Mouse (Mus musculus) neural tube, embryonic 14.5 days (tissue): ENCODE results near the gene LTO1. TPM values are rescaled to one million over a fixed set of nuclear protein-coding genes. Genes with fewer than 3 reads are reported as not detected.
"Not testable (repeated sequence)": the region's sequence is repeated elsewhere in the genome, so short reads cannot be mapped to it uniquely, and the experiment has no call there.

Source experiments
- ATAC-seq: fragments of 200-750 bp; cut with Nextera tagmentation; 2 replicates; pipeline ENCODE4 v1.8.0; 2017; ENCODE audit warnings: low read depth, mild to moderate bottlenecking, moderate TSS enrichment, moderate library complexity
- H3K27ac ChIP-seq: fragments of 300-500 bp; sonication (generic); 2 replicates; pipeline ENCODE4 v1.5.1; 2014; ENCODE audit warnings: low read depth, mild to moderate bottlenecking, control low read depth, low read length, moderate library complexity, mixed read lengths
- H3K27me3 ChIP-seq: fragments of 300-500 bp; sonication (generic); 2 replicates; pipeline ENCODE4 v1.6.1; 2014; ENCODE audit warnings: low read length; ENCODE audit not compliant: control insufficient read depth, insufficient read depth
- H3K36me3 ChIP-seq: fragments of 300-500 bp; sonication (generic); 2 replicates; pipeline ENCODE4 v1.6.1; 2014; ENCODE audit warnings: low read length, mixed read lengths; ENCODE audit not compliant: control insufficient read depth, insufficient read depth
- H3K4me1 ChIP-seq: fragments of 300-500 bp; sonication (generic); 2 replicates; pipeline ENCODE4 v1.6.1; 2014; ENCODE audit warnings: low read length; ENCODE audit not compliant: control insufficient read depth, insufficient read depth
- H3K4me2 ChIP-seq: fragments of 300-500 bp; sonication (generic); 2 replicates; pipeline ENCODE4 v1.6.1; 2014; ENCODE audit warnings: mild to moderate bottlenecking, low read depth, low read length, control low read depth
- H3K4me3 ChIP-seq: fragments of 300-500 bp; sonication (generic); 2 replicates; pipeline ENCODE4 v1.5.1; 2014; ENCODE audit warnings: low read depth, low read length, control low read depth, mixed read lengths
- H3K9ac ChIP-seq: fragments of 300-500 bp; sonication (generic); replicated peaks from 2 replicates; pipeline ENCODE4 v1.6.1; 2014; ENCODE audit warnings: low read depth, mild to moderate bottlenecking, control low read depth, low read length, mixed read lengths
- H3K9me3 ChIP-seq: fragments of 300-500 bp; sonication (generic); 2 replicates; pipeline ENCODE4 v1.6.1; 2016; ENCODE audit warnings: low read length; ENCODE audit not compliant: control insufficient read depth
- WGBS: fragments of 180-500 bp; shearing (Covaris S2); extraction: QIAGEN DNeasy Blood & Tissue Kit; methylation state at CpG from one replicate; pipeline ENCODE4 v1.1.7; 2014; 5-methylcytosine and 5-hydroxymethylcytosine counted together
- polyA plus RNA-seq: library from polyadenylated mRNA; unstranded; fragments of >200 nt; fragmentation: Nextera tagmentation; extraction: Ambion mirVana; gene quantifications from 2 replicates; pipeline ENCODE4 v1.2.1, GENCODE M21; 2014

LTO1 gene
- polyA plus RNA-seq, 1 experiment from 2014 or later, result 22.4 TPM

DNA sequence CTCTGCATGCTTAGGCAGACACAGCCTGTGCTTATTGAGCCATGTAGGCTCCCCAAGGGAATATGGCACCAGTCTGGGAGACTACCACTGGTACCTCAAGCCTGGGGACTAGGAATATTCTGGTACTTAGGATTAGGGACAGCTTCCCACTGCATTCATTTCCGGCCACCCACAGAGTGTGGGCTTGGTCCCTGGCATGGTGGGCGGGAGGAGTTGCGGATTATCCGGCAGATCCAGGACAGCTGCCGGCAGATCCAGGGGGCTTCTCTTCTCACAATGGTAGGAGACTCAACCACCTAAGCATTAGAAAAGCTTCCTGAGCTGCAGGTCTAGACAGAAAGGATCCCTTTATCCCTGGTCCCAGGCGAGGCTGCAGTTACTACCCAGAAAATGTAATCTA lies 16.4 kb upstream of the LTO1 start:
- no peaks in the 10 kb centered on the region for H3K36me3 ChIP-seq
- ATAC-seq, result no peak

DNA sequence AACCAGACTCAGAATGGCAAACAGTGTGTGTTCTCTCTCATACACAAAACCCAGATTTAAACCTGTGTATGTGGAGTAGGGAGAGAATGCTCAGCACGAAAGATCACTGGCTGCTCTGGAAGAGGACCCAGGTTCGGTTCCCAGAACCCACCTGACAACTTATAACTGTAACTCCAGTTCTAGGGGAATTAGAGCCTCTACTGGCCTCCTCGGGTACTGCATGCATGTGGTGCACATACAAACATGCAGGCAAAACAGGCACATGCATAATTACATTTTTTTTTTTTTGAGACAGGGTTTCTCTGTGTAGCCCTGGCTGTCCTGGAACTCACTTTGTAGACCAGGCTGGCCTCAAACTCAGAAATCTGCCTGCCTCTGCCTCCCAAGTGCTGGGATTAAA lies 9.4 kb upstream of the LTO1 start:
- not testable (repeated sequence) for ATAC-seq, H3K36me3 ChIP-seq
- WGBS, result 99% methylated on average over 3 of the region's 3 CpGs

More for the DNA sequence above, 16.4 kb upstream of the LTO1 start:
- Histone ChIP-seq H3K27ac (no peak overlapping the region), H3K4me3 (0 out of 2 replicates have a peak overlapping the region, but pooled peaks have one; percentile 4), H3K27me3 (peaks cover 6% of the 10 kb centered on the region; the same call in 1 of the 2 replicates), H3K4me2 (peak overlapping the region; percentile 93; the same call in 1 of the 2 replicates), H3K4me1 (peaks cover 14% of the 10 kb centered on the region), H3K9ac (no peak overlapping the region; the same call in 1 of the 2 replicates), H3K9me3 (no peaks in the 10 kb centered on the region)
- WGBS, result 39% methylated on average over 6 of the region's 6 CpGs

DNA sequence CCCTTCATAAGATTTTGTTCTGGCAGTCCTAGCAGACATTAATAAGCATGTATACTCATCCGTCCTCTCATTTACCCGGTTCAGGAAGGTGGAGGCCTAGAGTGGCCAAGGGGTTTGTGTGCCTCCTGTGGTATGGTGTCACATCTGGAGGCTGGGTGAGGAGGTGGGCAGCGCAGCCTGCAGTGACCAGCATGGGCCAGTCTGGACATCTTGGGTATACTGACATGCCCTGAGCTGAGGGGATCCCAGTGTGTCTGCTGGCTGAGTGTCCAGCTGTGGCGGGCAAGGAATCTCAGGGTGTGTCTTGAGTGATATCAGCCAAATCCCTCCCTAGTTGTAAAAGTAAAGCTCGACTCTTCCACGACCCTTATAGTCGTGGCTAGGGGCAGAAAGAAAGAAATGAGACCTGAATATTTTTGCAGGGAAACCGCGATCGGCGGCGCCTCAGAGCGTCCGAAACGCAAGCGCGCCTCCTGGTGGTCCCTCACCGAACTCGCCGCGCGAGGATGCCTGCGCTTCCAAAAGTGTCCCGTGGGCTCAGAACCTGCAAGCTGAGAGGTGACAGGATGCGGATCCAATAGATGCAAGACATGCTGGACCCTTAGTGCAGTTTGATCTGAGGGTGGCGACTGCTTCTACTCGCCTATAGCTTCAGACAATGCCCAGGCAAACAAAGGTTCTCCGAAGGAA lies 8.0 kb upstream of the LTO1 start:
- Histone ChIP-seq H3K9me3 (no peaks in the 10 kb centered on the region), H3K9ac (no peak overlapping the region), H3K27ac (no peak overlapping the region), H3K4me2 (peak overlapping the region; percentile 40; the same call in 1 of the 2 replicates), H3K27me3 (no peaks in the 10 kb centered on the region), H3K4me1 (no peaks in the 10 kb centered on the region), H3K36me3 (no peaks in the 10 kb centered on the region), H3K4me3 (no peak overlapping the region)
- peak; percentile 35; the same call in 1 of the 2 replicates for ATAC-seq
- 10% methylated on average over 28 of the region's 28 CpGs for WGBS

More for the DNA sequence above, 9.4 kb upstream of the LTO1 start:
- H3K27ac ChIP-seq, H3K4me2 ChIP-seq, H3K9me3 ChIP-seq, H3K4me3 ChIP-seq, H3K27me3 ChIP-seq, H3K9ac ChIP-seq, H3K4me1 ChIP-seq: not testable (repeated sequence)

GRCm38 (mm10) chr7:144907793-144908192 lies 7.1 kb upstream of the LTO1 start:
- Histone ChIP-seq H3K4me3 (no peak overlapping the region), H3K4me2 (no peak overlapping the region), H3K4me1 (no peaks in the 10 kb centered on the region), H3K9me3 (no peaks in the 10 kb centered on the region), H3K27ac (no peak overlapping the region), H3K9ac (no peak overlapping the region), H3K27me3 (no peaks in the 10 kb centered on the region), H3K36me3 (no peaks in the 10 kb centered on the region)
- no peak for ATAC-seq
- 17% methylated on average over 8 of the region's 8 CpGs for WGBS

DNA sequence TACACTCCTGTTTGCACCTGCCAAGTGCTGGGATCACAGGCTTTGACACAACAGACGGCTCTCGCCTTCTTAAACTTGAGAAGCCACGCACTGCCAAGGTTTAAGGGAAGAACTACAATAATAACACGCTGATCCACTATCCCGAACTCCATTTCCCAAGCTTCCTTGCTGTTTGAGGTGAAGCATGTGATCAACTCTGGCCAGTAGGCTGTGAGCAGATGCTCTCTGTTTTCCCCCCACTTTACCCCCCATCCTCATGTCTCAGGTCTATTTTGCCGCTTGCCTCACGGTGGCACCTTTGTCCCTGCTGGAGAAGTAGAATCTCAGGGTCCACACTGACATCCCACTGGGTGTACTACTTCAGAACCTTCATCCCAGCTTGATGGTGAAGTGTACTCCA lies 6.2 kb upstream of the LTO1 start:
- ATAC-seq, result peak; percentile 47; the same call in 1 of the 2 replicates

GRCm38 (mm10) chr7:144911121-144911520 lies 3.8 kb upstream of the LTO1 start:
- Histone ChIP-seq H3K4me1 (peaks cover 6% of the 10 kb centered on the region; the same call in 1 of the 2 replicates), H3K27ac (no peak overlapping the region), H3K36me3 (no peaks in the 10 kb centered on the region), H3K9me3 (no peaks in the 10 kb centered on the region), H3K27me3 (no peaks in the 10 kb centered on the region), H3K4me2 (no peak overlapping the region), H3K9ac (no peak overlapping the region), H3K4me3 (no peak overlapping the region)
- 82% methylated on average over 1 of the region's 1 CpGs for WGBS
- ATAC-seq, result no peak

More for the DNA sequence above, 6.2 kb upstream of the LTO1 start:
- Histone ChIP-seq H3K9me3 (no peaks in the 10 kb centered on the region), H3K4me1 (no peaks in the 10 kb centered on the region), H3K4me2 (no peak overlapping the region), H3K27me3 (no peaks in the 10 kb centered on the region), H3K27ac (no peak overlapping the region), H3K4me3 (no peak overlapping the region), H3K36me3 (no peaks in the 10 kb centered on the region), H3K9ac (no peak overlapping the region)
- 36% methylated on average over 7 of the region's 7 CpGs for WGBS

DNA sequence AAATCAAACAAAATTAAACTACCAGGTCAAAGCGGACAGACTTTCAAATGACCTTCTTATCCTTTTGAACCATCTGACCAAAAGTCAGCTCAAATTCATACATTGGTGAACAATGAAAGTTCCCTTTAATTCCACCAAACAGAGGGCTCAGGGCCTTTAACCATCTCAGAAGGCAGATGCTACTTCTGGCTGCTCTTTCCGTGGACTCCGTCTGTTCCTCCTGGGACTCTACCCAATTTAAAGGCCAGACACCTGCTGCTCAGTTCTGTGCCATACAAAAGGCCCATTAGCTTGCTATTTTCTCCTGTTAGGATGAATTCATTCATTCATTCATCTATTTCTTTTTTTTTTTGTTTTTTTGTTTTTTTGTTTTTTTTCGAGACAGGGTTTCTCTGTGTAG lies 2.0 kb upstream of the LTO1 start:
- ATAC-seq, result no peak
- H3K27me3 ChIP-seq, result no peaks in the 10 kb centered on the region
- H3K27ac ChIP-seq, result no peak overlapping the region
- H3K4me2 ChIP-seq, result no peak overlapping the region
- no peaks in the 10 kb centered on the region for H3K9me3 ChIP-seq
- H3K9ac ChIP-seq, result no peak overlapping the region
- H3K36me3 ChIP-seq, result 0 out of 2 replicates have a peak, but pooled peaks cover 9% of the 10 kb centered on the region
- H3K4me1 ChIP-seq, result peaks cover 6% of the 10 kb centered on the region; the same call in 1 of the 2 replicates
- H3K4me3 ChIP-seq, result no peak overlapping the region
- 58% methylated on average over 4 of the region's 4 CpGs for WGBS

- H3K4me3 ChIP-seq, result peak overlapping the region; percentile 83
These were observed 478 bp upstream of the LTO1 start for GRCm38 (mm10) chr7:144914296-144914947.

DNA sequence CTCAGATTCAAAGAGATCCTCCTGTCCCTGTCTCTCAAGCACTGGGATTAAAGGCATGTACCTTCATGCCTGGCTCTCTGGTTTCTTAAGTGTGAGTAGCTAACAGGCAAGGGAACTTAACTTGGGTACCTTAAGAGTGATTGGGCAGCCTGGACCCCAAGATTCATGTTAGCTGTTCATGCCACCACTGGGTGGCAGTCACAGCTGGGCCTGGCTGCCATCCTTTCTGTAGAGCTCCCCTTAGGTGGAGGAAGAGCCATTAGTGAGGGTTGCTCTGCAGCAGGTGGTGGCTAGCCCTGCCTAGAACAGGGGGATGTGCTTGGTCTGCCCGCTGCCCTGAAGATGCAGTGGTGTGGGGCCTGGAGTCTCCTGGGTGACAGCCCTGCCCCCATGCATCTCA lies 3.9 kb downstream of the LTO1 start:
- no peak overlapping the region for H3K27ac ChIP-seq
- ATAC-seq, result no peak
- no peaks in the 10 kb centered on the region for H3K27me3 ChIP-seq
- H3K36me3 ChIP-seq, result peaks cover 27% of the 10 kb centered on the region; the same call in 1 of the 2 replicates
- H3K4me3 ChIP-seq, result no peak overlapping the region
- H3K4me2 ChIP-seq, result no peak overlapping the region
- 74% methylated on average over 1 of the region's 1 CpGs for WGBS
- H3K9ac ChIP-seq, result no peak overlapping the region
- H3K4me1 ChIP-seq, result peaks cover 6% of the 10 kb centered on the region; the same call in 1 of the 2 replicates
- no peaks in the 10 kb centered on the region for H3K9me3 ChIP-seq

More at GRCm38 (mm10) chr7:144914296-144914947, 478 bp upstream of the LTO1 start:
- Histone ChIP-seq H3K27ac (peak overlapping the region; percentile 93), H3K9me3 (no peaks in the 10 kb centered on the region), H3K4me2 (peak overlapping the region; percentile 94), H3K9ac (peak overlapping the region; percentile 64; the same call in 1 of the 2 replicates), H3K36me3 (peaks cover 14% of the 10 kb centered on the region; the same call in 1 of the 2 replicates), H3K27me3 (no peaks in the 10 kb centered on the region), H3K4me1 (peaks cover 6% of the 10 kb centered on the region; the same call in 1 of the 2 replicates)
- 10% methylated on average over 17 of the region's 17 CpGs for WGBS
- peak; percentile 92 for ATAC-seq
